Mouse (Mus musculus) cerebellum, postnatal 4 days (tissue): Measurements from ENCODE around the gene Sap30bp.

Experiments
- DNase-seq, 2 experiments: peaks; one replicate each; pipeline ENCODE4 v3.0.0; 2022; ENCODE audit warnings: low spot score in 2 of 2, mixed read lengths in 1 of 2

Sap30bp gene

GRCm38 (mm10) chr11:115955195-115955858 lies 22.2 kb downstream of the Sap30bp start:
- DNase-seq = no peak

DNA sequence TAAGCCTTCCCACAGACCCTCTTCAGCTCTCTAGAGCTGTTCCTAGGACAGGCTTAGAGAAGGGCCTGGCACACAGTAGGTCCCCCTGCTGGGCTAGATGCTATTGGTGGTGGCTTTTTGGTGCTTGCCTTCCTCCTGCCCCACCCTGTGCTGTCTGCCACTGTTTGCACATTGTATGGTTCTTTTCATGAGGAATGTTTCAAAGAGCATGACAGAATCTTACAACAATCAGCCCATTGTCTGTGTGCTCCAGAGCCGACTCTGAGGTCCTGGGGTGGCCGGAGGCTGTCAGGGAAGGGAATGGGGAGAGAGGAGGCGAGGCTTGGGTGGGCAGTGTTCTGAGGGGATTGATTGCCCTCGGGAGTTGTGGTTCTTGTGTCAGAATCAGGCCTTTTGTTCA lies 23.4 kb downstream of the Sap30bp start:
- no peak for DNase-seq

DNA sequence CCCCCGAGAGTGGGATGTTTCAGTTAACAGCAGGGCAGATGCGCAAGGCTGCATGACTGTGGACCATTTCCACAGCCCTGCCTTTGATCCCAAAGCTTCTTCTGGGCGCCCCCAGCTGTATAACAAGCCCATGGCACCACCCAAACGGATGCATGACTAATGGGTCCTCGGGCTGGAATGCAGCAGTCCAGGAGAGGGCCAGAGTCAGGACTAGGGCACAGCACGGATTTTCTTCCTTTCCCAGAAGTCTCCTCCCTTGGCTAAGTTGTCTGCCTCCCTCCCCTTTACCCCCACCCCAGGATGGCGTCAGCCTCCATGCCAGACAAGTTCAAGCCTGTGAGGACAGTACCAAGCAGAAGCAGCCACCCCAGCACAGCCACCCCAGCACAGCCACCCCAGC lies 24.9 kb downstream of the Sap30bp start:
- DNase-seq = no peak

DNA sequence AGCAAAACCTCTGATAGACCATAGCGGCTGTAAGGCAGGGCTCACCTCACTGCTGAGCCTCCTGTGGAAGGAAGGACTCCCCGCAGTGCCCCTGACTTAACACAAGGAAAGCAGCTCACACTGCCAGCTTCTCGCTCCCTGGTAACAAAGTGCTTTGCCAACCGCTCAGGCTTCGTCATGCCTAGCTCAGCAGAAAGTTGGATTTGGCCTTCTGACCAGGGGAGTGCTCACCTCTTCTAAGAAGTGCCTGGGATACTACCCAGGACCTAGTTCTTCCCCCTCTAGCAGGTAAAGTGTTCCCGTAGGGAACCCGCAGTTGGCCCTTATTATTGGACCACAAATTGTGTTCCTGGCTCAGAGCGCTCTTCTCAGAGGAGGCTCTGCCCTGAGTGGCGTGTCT lies 25.9 kb downstream of the Sap30bp start:
- DNase-seq = no peak

DNA sequence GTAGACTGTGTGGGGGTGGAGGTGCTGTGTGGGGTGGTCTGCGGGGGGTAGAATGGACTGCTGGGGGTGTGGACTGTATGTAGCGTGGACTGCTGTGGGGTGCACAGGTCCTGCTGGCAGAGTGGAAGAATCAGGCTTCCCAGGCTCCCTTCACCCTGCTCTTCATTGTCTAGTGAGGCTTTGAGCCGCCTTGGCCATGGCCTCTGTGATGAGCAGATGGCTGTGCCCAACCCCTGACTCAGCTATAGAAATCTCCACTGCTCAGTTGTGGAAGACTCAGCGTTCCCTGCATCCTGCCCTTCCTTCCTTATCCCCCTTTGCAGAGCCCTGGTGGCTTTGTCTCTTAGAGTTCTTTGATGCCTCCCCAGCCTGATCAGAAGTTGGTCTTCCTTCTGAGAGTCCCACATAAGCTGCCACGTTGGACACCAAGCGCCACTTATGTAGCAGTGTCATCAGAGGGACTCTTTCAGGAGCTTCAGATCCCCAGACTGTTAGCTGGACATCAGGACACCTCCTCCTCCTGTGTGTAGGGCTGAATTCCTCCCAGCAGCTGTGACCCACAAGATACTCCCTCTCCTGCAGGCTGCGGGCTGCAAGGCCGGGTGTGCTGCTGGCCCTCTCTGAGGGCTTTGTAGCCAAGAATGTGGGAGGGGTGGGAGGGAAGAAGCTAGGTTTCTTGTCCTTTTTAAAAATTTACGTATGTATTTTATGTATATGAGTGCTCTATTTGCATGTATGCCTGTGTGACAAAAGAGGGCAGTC lies 29.8 kb downstream of the Sap30bp start:
- DNase-seq = no peak

- DNase-seq = no peak
These were observed 32.0 kb downstream of the Sap30bp start for GRCm38 (mm10) chr11:115964977-115965604.

DNA sequence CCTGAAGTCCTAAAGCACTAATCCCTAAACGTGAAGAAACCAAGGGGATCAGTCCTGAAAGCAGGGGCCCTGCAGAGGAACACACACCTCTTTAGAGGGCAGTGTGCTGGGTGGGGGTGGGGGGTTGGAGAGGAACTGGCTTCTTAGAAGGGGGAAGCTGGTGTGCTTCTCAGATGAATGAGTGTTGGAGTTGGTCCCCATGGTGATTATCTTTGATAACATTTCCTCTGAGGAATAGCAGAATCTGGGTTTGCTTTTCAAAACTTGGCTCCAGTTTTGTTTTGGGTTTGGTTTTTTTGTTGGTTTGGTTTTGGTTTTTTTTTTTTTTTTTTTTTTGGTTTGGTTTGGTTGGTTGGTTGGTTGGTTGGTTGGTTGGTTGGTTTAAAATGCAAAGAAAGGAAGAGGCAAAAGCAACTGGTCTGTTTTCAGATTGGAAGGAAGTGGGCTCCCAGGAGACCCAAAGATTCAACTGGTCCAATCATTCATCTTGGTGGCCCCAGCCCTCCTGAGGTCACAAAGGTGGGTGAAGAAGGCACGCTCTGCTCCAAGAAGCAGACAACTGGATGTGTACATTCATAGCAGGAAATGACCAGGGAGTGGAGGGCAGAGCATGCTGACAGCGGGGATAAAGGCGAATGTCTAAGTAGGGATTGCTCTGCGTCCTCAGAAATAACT lies 35.8 kb downstream of the Sap30bp start:
- no peak for DNase-seq

DNA sequence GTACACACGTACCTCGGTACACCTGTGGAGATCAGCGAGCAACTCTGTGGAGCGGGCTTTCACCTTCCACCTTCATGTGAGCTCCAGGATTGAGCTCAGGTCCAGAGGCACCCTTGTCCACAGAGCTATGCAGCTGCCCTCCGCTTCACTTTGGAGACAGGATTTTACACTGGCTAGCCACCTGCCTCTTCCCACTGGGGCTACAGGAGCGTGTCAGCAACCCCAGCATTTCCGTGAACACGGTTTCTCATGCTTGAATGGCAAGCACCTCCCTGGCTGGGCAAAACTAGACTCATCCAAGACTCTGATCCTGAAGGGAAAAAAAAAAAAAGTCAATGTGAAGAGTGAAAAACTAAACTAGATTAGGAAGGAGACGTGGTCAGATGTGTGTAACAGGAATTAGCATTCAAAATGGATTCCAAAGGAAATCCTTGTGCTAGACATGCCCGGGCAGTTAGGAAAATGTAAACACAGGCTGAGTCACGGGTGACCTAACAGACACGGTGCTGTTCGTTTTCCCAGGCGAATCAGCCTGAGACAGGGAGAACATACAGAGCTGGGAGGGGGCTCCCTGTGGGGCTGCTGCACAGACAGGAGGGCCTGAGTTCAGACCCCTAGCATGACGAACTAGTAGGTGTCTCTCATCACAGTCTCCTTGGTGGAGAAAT lies 37.1 kb downstream of the Sap30bp start:
- no peak for DNase-seq

DNA sequence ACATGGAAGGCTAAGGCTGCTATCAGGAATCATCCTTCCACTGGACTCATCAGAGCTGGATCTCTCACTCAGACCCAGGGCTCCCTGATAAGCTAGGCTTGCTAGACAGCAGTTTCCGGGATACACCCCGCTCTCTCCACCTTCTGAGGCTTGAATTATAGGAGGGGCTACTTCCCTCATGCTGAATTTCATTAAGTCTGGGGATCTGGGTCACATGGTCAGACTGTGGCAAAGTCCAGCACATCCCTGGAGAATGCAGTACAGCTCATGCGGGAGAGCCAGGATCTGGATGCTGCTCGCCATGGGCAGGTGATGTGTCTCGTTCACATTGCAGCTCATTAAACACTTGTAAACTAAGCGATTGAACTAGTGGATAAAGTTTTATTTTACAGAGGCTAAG lies 37.9 kb downstream of the Sap30bp start:
- DNase-seq = no peak

DNA sequence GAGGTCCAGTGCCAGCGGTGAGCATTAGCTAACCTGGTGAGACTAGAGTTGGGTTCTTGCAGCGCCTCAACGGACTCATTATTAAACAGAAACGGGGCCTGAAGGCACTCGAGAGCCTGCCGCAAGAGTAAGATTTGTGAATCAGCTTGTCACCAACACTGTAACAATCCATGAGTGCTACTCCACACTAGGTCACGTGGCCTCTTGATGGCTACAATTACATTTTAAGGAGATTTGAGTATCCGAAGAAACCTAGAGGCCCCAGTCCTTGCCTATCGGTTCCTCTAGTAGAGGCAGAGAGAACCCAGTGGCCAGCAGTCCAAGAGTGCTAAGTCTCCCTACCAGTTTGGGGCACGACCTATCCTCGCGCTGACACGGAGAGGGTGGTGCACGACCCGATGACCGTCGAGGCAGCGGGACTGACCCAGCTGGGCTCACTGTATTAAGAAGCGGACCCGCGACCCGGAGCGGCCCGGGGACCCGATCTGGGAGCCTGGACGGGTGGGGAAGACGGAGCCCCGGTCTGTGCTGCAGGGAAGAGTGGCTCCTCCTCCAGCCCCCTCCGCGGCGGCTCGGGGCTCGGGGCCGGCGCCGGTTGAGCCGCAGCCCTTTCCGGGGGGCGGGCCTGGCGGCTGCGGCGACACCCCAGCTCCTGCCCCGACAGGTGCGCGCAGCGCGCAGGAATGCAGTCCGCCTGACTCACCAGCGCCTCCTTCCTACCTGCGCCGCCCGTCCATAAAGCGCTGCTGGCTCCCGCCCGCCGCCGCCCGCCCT lies 41.4 kb downstream of the Sap30bp start, which contains the start of gene Itgb4:
TSS of gene Itgb4 (plus strand) at position 401 of the 774 bp plus-strand sequence.
- no peak for DNase-seq

- no peak for DNase-seq
These were observed 42.0 kb downstream of the Sap30bp start for GRCm38 (mm10) chr11:115975083-115975420.

- DNase-seq = no peak
These were observed 42.5 kb downstream of the Sap30bp start for GRCm38 (mm10) chr11:115975544-115975943.

- DNase-seq = no peak
These were observed 49.4 kb downstream of the Sap30bp start for GRCm38 (mm10) chr11:115982472-115982871.

GRCm38 (mm10) chr11:115983291-115983690 lies 50.2 kb downstream of the Sap30bp start:
- no peak for DNase-seq

DNA sequence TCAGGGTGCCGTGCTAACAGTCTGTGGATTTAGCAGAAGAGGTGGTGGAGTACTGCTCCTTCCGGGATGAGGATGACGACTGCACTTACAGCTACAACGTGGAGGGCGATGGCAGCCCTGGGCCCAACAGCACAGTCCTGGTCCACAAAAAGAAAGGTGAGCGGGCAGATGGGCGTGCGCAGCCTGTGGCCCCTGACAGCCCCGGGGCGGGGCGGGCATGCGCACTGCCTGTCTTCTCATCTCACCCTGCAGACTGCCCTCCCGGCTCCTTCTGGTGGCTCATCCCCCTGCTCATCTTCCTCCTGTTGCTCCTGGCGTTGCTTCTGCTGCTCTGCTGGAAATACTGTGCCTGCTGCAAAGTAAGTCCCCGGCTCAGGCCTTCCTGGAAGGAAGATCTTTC lies 56.6 kb downstream of the Sap30bp start:
- DNase-seq = no peak

GRCm38 (mm10) chr11:115992098-115992497 lies 59.0 kb downstream of the Sap30bp start:
- no peak for DNase-seq

GRCm38 (mm10) chr11:115995256-115995655 lies 62.2 kb downstream of the Sap30bp start:
- DNase-seq = no peak

DNA sequence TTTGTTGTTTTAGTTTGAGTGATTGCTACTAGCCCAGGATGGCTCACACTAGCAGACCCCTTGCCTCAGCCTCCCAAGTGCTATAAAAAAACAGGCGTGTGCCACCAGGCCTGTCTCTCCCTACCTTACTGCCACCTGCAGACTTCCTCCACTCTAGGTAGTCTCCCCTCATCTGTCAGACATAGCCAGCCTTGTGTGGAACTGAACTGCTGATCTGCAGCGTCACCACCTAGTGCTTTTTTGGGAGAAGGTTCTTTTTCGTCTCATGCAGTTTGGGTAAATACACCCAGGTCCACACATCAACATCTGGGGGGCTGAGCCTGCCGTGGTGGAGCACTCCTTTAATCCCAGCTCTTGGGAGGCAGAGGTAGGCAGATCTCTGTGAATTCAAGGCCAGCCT lies 64.0 kb downstream of the Sap30bp start:
- no peak for DNase-seq

DNA sequence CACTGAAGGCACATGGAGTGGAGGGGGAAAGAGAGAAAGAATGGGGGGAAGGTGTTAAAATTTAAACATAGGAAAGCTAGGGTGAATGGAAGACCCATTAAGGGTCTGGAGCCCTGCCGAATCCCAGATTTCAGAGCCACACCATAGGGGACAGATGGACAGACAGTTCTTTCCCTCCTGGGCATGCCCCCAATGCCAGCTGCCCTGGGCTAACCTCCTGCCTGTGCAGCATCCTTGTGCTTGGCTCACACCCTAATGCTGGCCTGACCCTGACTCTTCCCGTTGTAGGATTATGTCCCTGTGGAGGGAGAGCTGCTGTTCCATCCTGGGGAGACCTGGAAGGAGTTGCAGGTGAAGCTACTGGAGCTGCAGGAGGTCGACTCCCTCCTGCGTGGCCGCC lies 64.6 kb downstream of the Sap30bp start:
- no peak for DNase-seq

GRCm38 (mm10) chr11:115999027-115999426 lies 65.9 kb downstream of the Sap30bp start:
- no peak for DNase-seq

DNA sequence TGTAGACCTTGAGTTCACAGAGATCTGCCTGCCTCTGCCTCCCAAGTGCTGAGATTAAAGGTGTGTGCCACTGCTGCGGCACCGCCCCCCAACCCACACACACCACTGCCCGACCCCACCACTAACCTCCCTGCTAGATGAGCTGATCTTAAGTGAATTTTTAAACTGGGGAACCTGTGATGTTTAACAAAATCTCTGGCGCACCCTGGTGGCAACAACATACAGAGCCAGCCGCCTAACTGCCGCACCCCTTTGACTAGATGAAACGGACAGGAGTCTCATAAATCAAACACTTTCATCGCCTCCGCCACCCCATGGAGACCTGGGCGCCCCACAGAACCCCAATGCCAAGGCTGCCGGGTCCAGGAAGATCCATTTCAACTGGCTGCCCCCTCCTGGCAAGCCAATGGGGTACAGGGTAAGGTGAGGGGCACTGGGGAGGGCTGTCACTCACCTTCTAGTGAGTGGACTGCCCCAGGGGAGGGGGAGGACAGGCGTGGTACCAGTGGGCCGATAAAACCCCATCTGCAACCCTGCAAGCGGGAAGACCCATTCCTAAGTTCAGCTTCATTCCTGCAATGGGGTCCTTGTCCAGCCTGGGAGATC lies 66.6 kb downstream of the Sap30bp start:
- DNase-seq = peak; percentile 49 to 79
